Mouse (Mus musculus): Measurements from ENCODE around the gene Fam25c. TPM values are rescaled to one million over a fixed set of nuclear protein-coding genes. Genes with fewer than 3 reads are reported as not detected.

Gene Fam25c
- polyA plus RNA-seq, 1 experiment from 2014 or later, result 40.1 TPM

GRCm38 (mm10) chr14:34382921-34383704, 27.9 kb upstream of the Fam25c start:
- no peak for ATAC-seq (ENCODE audit: low read depth)
- 91% methylated on average over 9 of the region's 9 CpGs for WGBS
- H3K27me3 ChIP-seq (replicated peaks; ENCODE audit: control insufficient read depth, insufficient read depth, low read length), result no peaks in the 10 kb centered on the region

GRCm38 (mm10) chr14:34378560-34379331, 23.5 kb upstream of the Fam25c start:
- Histone ChIP-seq H3K9ac (ENCODE audit: low read depth, low read length) (no peak overlapping the region), H3K9me3 (ENCODE audit: control insufficient read depth, low read length) (no peaks in the 10 kb centered on the region), H3K4me2 (ENCODE audit: low read depth, low read length) (peak overlapping the region; percentile 21), H3K4me3 (ENCODE audit: low read depth, low read length) (no peak overlapping the region), H3K36me3 (ENCODE audit: control insufficient read depth, insufficient read depth, low read length) (no peaks in the 10 kb centered on the region), H3K27me3 (replicated peaks; ENCODE audit: control insufficient read depth, insufficient read depth, low read length) (no peaks in the 10 kb centered on the region), H3K27ac (replicated peaks; ENCODE audit: low read depth, low read length) (peak overlapping the region; percentile 50), H3K4me1 (ENCODE audit: control insufficient read depth, insufficient read depth, low read length) (peaks cover 9% of the 10 kb centered on the region)
- WGBS, result 23% methylated on average over 11 of the region's 11 CpGs
- DNase-seq (ENCODE audit: low spot score) (peak; percentile 70), ATAC-seq (ENCODE audit: low read depth) (peak; percentile 72)

More at GRCm38 (mm10) chr14:34382921-34383704, 27.9 kb upstream of the Fam25c start:
- no peaks in the 10 kb centered on the region for H3K36me3 ChIP-seq (ENCODE audit: control insufficient read depth, insufficient read depth, low read length)
- H3K4me1 ChIP-seq (ENCODE audit: control insufficient read depth, insufficient read depth, low read length), result peaks cover 9% of the 10 kb centered on the region
- no peak overlapping the region for H3K4me2 ChIP-seq (ENCODE audit: low read depth, low read length)
- H3K9me3 ChIP-seq (ENCODE audit: control insufficient read depth, low read length), result no peaks in the 10 kb centered on the region
- no peak overlapping the region for H3K27ac ChIP-seq (replicated peaks; ENCODE audit: low read depth, low read length)
- no peak for DNase-seq (ENCODE audit: low spot score)
- no peak overlapping the region for H3K9ac ChIP-seq (ENCODE audit: low read depth, low read length)
- no peak overlapping the region for H3K4me3 ChIP-seq (ENCODE audit: low read depth, low read length)

- H3K4me3 ChIP-seq (ENCODE audit: low read depth, low read length), result no peak overlapping the region
- H3K4me2 ChIP-seq (ENCODE audit: low read depth, low read length), result no peak overlapping the region
- H3K9me3 ChIP-seq (ENCODE audit: control insufficient read depth, low read length), result no peaks in the 10 kb centered on the region
- no peak overlapping the region for H3K9ac ChIP-seq (ENCODE audit: low read depth, low read length)
- no peak for DNase-seq (ENCODE audit: low spot score)
- no peaks in the 10 kb centered on the region for H3K27me3 ChIP-seq (replicated peaks; ENCODE audit: control insufficient read depth, insufficient read depth, low read length)
- ATAC-seq (ENCODE audit: low read depth), result no peak
- WGBS, result 69% methylated on average over 4 of the region's 4 CpGs
- peaks cover 9% of the 10 kb centered on the region for H3K4me1 ChIP-seq (ENCODE audit: control insufficient read depth, insufficient read depth, low read length)
- no peak overlapping the region for H3K27ac ChIP-seq (replicated peaks; ENCODE audit: low read depth, low read length)
- H3K36me3 ChIP-seq (ENCODE audit: control insufficient read depth, insufficient read depth, low read length), result no peaks in the 10 kb centered on the region
Measured at GRCm38 (mm10) chr14:34377121-34377520, 21.9 kb upstream of the Fam25c start.

GRCm38 (mm10) chr14:34375941-34376340, 20.7 kb upstream of the Fam25c start:
- Histone ChIP-seq H3K36me3 (ENCODE audit: control insufficient read depth, insufficient read depth, low read length) (no peaks in the 10 kb centered on the region), H3K4me2 (ENCODE audit: low read depth, low read length) (no peak overlapping the region; the same call in 1 of the 2 replicates), H3K9me3 (ENCODE audit: control insufficient read depth, low read length) (no peaks in the 10 kb centered on the region), H3K4me1 (ENCODE audit: control insufficient read depth, insufficient read depth, low read length) (peaks cover 9% of the 10 kb centered on the region), H3K27me3 (replicated peaks; ENCODE audit: control insufficient read depth, insufficient read depth, low read length) (no peaks in the 10 kb centered on the region), H3K9ac (ENCODE audit: low read depth, low read length) (no peak overlapping the region), H3K4me3 (ENCODE audit: low read depth, low read length) (no peak overlapping the region), H3K27ac (replicated peaks; ENCODE audit: low read depth, low read length) (no peak overlapping the region)
- no peak for ATAC-seq (ENCODE audit: low read depth)
- no peak for DNase-seq (ENCODE audit: low spot score)
- 73% methylated on average over 5 of the region's 5 CpGs for WGBS

- no peak within 1 kb of the TSS for H3K4me3 ChIP-seq (ENCODE audit: low read depth, low read length)
- DNase-seq (ENCODE audit: low spot score), result no peak
- WGBS, result 74% methylated on average over 13 of the region's 13 CpGs
- ATAC-seq (ENCODE audit: low read depth), result no peak
- peaks cover 9% of the 10 kb centered on the region for H3K4me1 ChIP-seq (ENCODE audit: control insufficient read depth, insufficient read depth, low read length)
- H3K36me3 ChIP-seq (ENCODE audit: control insufficient read depth, insufficient read depth, low read length), result no peaks in the 10 kb centered on the region
- no peaks in the 10 kb centered on the region for H3K27me3 ChIP-seq (replicated peaks; ENCODE audit: control insufficient read depth, insufficient read depth, low read length)
- H3K4me2 ChIP-seq (ENCODE audit: low read depth, low read length), result no peak within 1 kb of the TSS; the same call in 1 of the 2 replicates
- no peaks in the 10 kb centered on the region for H3K9me3 ChIP-seq (ENCODE audit: control insufficient read depth, low read length)
- no peak within 1 kb of the TSS for H3K27ac ChIP-seq (replicated peaks; ENCODE audit: low read depth, low read length)
- no peak within 1 kb of the TSS for H3K9ac ChIP-seq (ENCODE audit: low read depth, low read length)
Measured at GRCm38 (mm10) chr14:34375415-34375904, 20.2 kb upstream of the Fam25c start, which contains the start of gene Mmrn2. TSS of gene Mmrn2 (plus strand) at chr14:34375465.

- Histone ChIP-seq H3K9ac (ENCODE audit: low read depth, low read length) (no peak within 1 kb of the TSS), H3K4me1 (ENCODE audit: control insufficient read depth, insufficient read depth, low read length) (peaks cover 9% of the 10 kb centered on the region), H3K9me3 (ENCODE audit: control insufficient read depth, low read length) (no peaks in the 10 kb centered on the region), H3K36me3 (ENCODE audit: control insufficient read depth, insufficient read depth, low read length) (no peaks in the 10 kb centered on the region), H3K27ac (replicated peaks; ENCODE audit: low read depth, low read length) (no peak within 1 kb of the TSS), H3K4me3 (ENCODE audit: low read depth, low read length) (no peak within 1 kb of the TSS), H3K4me2 (ENCODE audit: low read depth, low read length) (no peak within 1 kb of the TSS), H3K27me3 (replicated peaks; ENCODE audit: control insufficient read depth, insufficient read depth, low read length) (no peaks in the 10 kb centered on the region)
- ATAC-seq (ENCODE audit: low read depth), result no peak
- no peak for DNase-seq (ENCODE audit: low spot score)
- 57% methylated on average over 10 of the region's 10 CpGs for WGBS
Measured at GRCm38 (mm10) chr14:34374577-34374976, 19.3 kb upstream of the Fam25c start, which contains the start of gene Sncg. TSS of gene Sncg (minus strand) at chr14:34374789.

GRCm38 (mm10) chr14:34373581-34373980, 18.3 kb upstream of the Fam25c start:
- Histone ChIP-seq H3K36me3 (ENCODE audit: control insufficient read depth, insufficient read depth, low read length) (no peaks in the 10 kb centered on the region), H3K4me2 (ENCODE audit: low read depth, low read length) (no peak overlapping the region), H3K4me3 (ENCODE audit: low read depth, low read length) (no peak overlapping the region), H3K9me3 (ENCODE audit: control insufficient read depth, low read length) (no peaks in the 10 kb centered on the region), H3K27me3 (replicated peaks; ENCODE audit: control insufficient read depth, insufficient read depth, low read length) (no peaks in the 10 kb centered on the region), H3K27ac (replicated peaks; ENCODE audit: low read depth, low read length) (no peak overlapping the region), H3K9ac (ENCODE audit: low read depth, low read length) (no peak overlapping the region), H3K4me1 (ENCODE audit: control insufficient read depth, insufficient read depth, low read length) (peaks cover 4% of the 10 kb centered on the region)
- DNase-seq (ENCODE audit: low spot score), result no peak
- WGBS, result 77% methylated on average over 6 of the region's 6 CpGs
- ATAC-seq (ENCODE audit: low read depth), result no peak

GRCm38 (mm10) chr14:34372646-34373045, 17.4 kb upstream of the Fam25c start:
- H3K27me3 ChIP-seq (replicated peaks; ENCODE audit: control insufficient read depth, insufficient read depth, low read length), result no peaks in the 10 kb centered on the region
- ATAC-seq (ENCODE audit: low read depth) (0 out of 2 replicates have a peak, but pooled peaks have one; percentile 47), DNase-seq (ENCODE audit: low spot score) (no peak)
- no peaks in the 10 kb centered on the region for H3K9me3 ChIP-seq (ENCODE audit: control insufficient read depth, low read length)
- H3K4me2 ChIP-seq (ENCODE audit: low read depth, low read length), result no peak overlapping the region
- no peak overlapping the region for H3K9ac ChIP-seq (ENCODE audit: low read depth, low read length)
- no peaks in the 10 kb centered on the region for H3K36me3 ChIP-seq (ENCODE audit: control insufficient read depth, insufficient read depth, low read length)
- no peaks in the 10 kb centered on the region for H3K4me1 ChIP-seq (ENCODE audit: control insufficient read depth, insufficient read depth, low read length)
- no peak overlapping the region for H3K27ac ChIP-seq (replicated peaks; ENCODE audit: low read depth, low read length)
- no peak overlapping the region for H3K4me3 ChIP-seq (ENCODE audit: low read depth, low read length)
- 84% methylated on average over 6 of the region's 6 CpGs for WGBS

Measured in embryonic facial prominence, embryonic 14.5 days (tissue).